Mouse (Mus musculus) neural tube, embryonic 11.5 days (tissue): Measurements from ENCODE around the gene Cnr1. TPM values are rescaled to one million over a fixed set of nuclear protein-coding genes. Genes with fewer than 3 reads are reported as not detected.

Experiments
- ATAC-seq: fragments of 200-750 bp; cut with Nextera tagmentation; 2 replicates; pipeline ENCODE4 v1.8.0; 2017; ENCODE audit warnings: moderate number of reproducible peaks, mild to moderate bottlenecking, moderate TSS enrichment, moderate library complexity; ENCODE audit not compliant: insufficient read depth, low FRiP score, low TSS enrichment
- DNase-seq: peaks from one replicate; pipeline ENCODE4 v3.0.0-alpha.2; 2015; ENCODE audit warnings: low spot score
- H3K27ac ChIP-seq: fragments of 300-500 bp; sonication (generic); 2 replicates; pipeline ENCODE4 v1.5.1; 2014; ENCODE audit warnings: low read depth, mild to moderate bottlenecking, low read length
- H3K27me3 ChIP-seq: fragments of 300-500 bp; sonication (generic); 2 replicates; pipeline ENCODE4 v1.6.1; 2014; ENCODE audit warnings: mild to moderate bottlenecking, low read length, mixed read lengths; ENCODE audit not compliant: control insufficient read depth, insufficient read depth
- H3K36me3 ChIP-seq: fragments of 300-500 bp; sonication (generic); 2 replicates; pipeline ENCODE4 v1.6.1; 2014; ENCODE audit warnings: mild to moderate bottlenecking, low read length, moderate library complexity, mixed read lengths; ENCODE audit not compliant: control insufficient read depth, insufficient read depth
- H3K4me1 ChIP-seq: fragments of 300-500 bp; sonication (generic); 2 replicates; pipeline ENCODE4 v1.6.1; 2014; ENCODE audit warnings: low read length, mixed read lengths; ENCODE audit not compliant: control insufficient read depth, insufficient read depth
- H3K4me2 ChIP-seq: fragments of 300-500 bp; sonication (generic); 2 replicates; pipeline ENCODE4 v1.6.1; 2014; ENCODE audit warnings: low read depth, mild to moderate bottlenecking, moderate library complexity
- H3K4me3 ChIP-seq: fragments of 300-500 bp; sonication (generic); 2 replicates; pipeline ENCODE4 v1.5.1; 2014; ENCODE audit warnings: low read depth, low read length
- H3K9ac ChIP-seq: fragments of 300-500 bp; sonication (generic); 2 replicates; pipeline ENCODE4 v1.6.1; 2014; ENCODE audit warnings: mild to moderate bottlenecking, low read length
- H3K9me3 ChIP-seq: fragments of 300-500 bp; sonication (generic); 2 replicates; pipeline ENCODE4 v1.6.1; 2016; ENCODE audit warnings: low read length; ENCODE audit not compliant: control insufficient read depth
- WGBS: fragments of 180-500 bp; shearing (Covaris S2); extraction: QIAGEN DNeasy Blood & Tissue Kit; methylation state at CpG from one replicate; pipeline ENCODE4 v1.1.7; 2014; 5-methylcytosine and 5-hydroxymethylcytosine counted together
- polyA plus RNA-seq: library from polyadenylated mRNA; unstranded; fragments of >200 nt; fragmentation: Nextera tagmentation; extraction: Ambion mirVana; gene quantifications from 2 replicates; pipeline ENCODE4 v1.2.1, GENCODE M21; 2014

Cnr1 gene
- polyA plus RNA-seq, 1 experiment from 2014 or later = 20.4 TPM

DNA sequence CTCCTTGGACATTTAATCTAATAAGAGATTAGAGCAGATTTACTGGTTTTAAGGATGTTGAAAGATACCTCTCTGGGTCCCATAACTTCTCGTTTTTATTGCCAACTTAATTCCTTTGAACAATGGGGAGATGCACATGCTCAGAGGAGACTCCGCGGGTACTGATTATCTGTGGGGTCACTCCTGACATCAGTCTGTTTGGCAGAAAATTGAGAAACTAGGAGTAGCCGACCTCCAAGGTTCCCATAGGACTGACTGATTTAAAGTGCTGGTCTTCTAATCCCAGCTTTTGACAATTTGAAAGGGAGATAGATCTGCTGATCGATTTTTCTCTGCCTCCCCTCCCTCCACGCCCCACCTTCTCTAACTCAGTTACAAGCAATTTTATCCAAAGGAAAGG lies 1.6 kb downstream of the Cnr1 start:
- DNase-seq = no peak
- Histone ChIP-seq H3K4me1 (0 out of 2 replicates have a peak, but pooled peaks cover 3% of the 10 kb centered on the region), H3K9me3 (no peaks in the 10 kb centered on the region), H3K36me3 (no peaks in the 10 kb centered on the region), H3K27ac (no peak overlapping the region), H3K4me3 (no peak overlapping the region; the same call in 1 of the 2 replicates), H3K9ac (no peak overlapping the region), H3K4me2 (peak overlapping the region; percentile 28; the same call in 1 of the 2 replicates), H3K27me3 (peaks cover 17% of the 10 kb centered on the region)
- 50% methylated on average over 6 of the region's 6 CpGs for WGBS
- no peak for ATAC-seq

GRCm38 (mm10) chr4:33926730-33927263 lies 2.4 kb downstream of the Cnr1 start:
- Histone ChIP-seq H3K36me3 (no peaks in the 10 kb centered on the region), H3K4me3 (peak overlapping the region; percentile 8; the same call in 1 of the 2 replicates), H3K9me3 (no peaks in the 10 kb centered on the region), H3K27ac (no peak overlapping the region), H3K9ac (no peak overlapping the region), H3K27me3 (peaks cover 15% of the 10 kb centered on the region), H3K4me1 (0 out of 2 replicates have a peak, but pooled peaks cover 3% of the 10 kb centered on the region), H3K4me2 (peak overlapping the region; percentile 28)
- DNase-seq (no peak), ATAC-seq (no peak)
- WGBS = 88% methylated on average over 7 of the region's 7 CpGs

DNA sequence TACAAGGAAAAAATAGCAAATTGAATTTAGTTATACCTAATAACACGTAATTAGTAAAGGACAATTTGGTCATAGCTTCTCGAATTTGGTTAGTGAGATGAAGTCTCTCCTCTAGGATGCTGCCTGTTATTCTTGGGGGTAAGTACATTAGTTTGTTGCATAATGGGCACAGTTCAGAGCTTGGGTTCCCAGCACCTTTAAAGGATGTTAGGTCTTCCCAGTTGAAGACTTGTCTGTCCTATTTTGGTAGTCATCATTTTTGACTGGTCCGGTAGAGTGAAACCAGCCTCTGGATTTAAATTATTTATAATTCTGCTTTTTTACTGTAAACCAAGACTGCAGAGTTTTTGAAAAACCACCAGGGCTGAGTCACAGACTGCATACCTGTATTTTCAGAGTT lies 3.3 kb downstream of the Cnr1 start:
- WGBS = 89% methylated on average over 3 of the region's 3 CpGs
- H3K4me1 ChIP-seq = 0 out of 2 replicates have a peak, but pooled peaks cover 3% of the 10 kb centered on the region
- H3K4me2 ChIP-seq = no peak overlapping the region; the same call in 1 of the 2 replicates
- H3K27me3 ChIP-seq = peaks cover 10% of the 10 kb centered on the region
- H3K4me3 ChIP-seq = no peak overlapping the region
- no peak for DNase-seq
- no peaks in the 10 kb centered on the region for H3K9me3 ChIP-seq
- H3K36me3 ChIP-seq = no peaks in the 10 kb centered on the region
- no peak overlapping the region for H3K9ac ChIP-seq
- H3K27ac ChIP-seq = no peak overlapping the region
- ATAC-seq = no peak

DNA sequence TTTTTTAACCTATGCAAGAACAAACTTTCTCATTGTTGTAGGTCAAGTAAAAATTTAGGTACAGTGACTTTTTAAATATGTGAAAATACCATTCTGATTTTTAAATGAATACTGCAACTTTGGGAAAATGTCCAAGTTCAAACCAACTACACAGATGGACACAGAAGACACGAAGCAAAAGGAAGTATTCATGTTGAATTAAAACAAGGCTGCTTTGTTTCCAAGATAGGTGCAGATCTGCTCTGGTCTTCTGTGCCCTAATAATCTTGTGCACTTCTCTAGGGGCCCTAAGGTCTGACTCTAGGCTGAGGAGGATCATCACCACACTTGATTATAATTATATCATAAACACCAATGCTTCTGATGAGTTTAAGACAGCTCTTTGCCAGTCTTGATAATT lies 4.1 kb downstream of the Cnr1 start:
- no peak overlapping the region for H3K9ac ChIP-seq
- no peak overlapping the region for H3K4me3 ChIP-seq
- H3K4me1 ChIP-seq = 0 out of 2 replicates have a peak, but pooled peaks cover 3% of the 10 kb centered on the region
- no peak overlapping the region for H3K4me2 ChIP-seq
- WGBS = 53% methylated on average over 1 of the region's 1 CpGs
- DNase-seq = no peak
- H3K36me3 ChIP-seq = no peaks in the 10 kb centered on the region
- no peaks in the 10 kb centered on the region for H3K9me3 ChIP-seq
- no peak for ATAC-seq
- peaks cover 7% of the 10 kb centered on the region for H3K27me3 ChIP-seq
- no peak overlapping the region for H3K27ac ChIP-seq

DNA sequence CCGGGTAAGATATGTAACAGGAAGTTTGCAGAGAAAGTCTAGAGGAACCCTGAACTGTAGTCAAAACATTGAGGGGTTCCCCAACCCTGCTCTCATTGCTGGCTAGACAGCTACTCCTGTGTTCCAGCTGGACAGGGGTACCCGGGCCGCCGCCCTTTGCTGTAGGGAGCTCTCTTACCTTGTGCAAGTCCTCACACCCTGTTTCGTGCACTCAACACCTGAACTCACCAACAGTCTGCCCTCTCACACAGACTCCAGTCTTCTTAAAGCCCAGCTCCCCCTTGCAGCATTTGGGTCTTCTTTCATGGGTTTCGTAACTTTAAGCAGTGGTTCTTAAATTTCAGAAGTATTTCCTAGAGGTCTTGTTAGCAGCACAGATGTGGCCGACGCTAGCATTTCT lies 7.0 kb downstream of the Cnr1 start:
- no peaks in the 10 kb centered on the region for H3K36me3 ChIP-seq
- ATAC-seq = no peak
- no peak overlapping the region for H3K9ac ChIP-seq
- H3K27me3 ChIP-seq = peaks cover 2% of the 10 kb centered on the region; the same call in 1 of the 2 replicates
- H3K4me1 ChIP-seq = no peaks in the 10 kb centered on the region
- WGBS = 84% methylated on average over 8 of the region's 8 CpGs
- H3K27ac ChIP-seq = no peak overlapping the region
- H3K4me2 ChIP-seq = no peak overlapping the region
- H3K9me3 ChIP-seq = no peaks in the 10 kb centered on the region
- H3K4me3 ChIP-seq = no peak overlapping the region
- no peak for DNase-seq

DNA sequence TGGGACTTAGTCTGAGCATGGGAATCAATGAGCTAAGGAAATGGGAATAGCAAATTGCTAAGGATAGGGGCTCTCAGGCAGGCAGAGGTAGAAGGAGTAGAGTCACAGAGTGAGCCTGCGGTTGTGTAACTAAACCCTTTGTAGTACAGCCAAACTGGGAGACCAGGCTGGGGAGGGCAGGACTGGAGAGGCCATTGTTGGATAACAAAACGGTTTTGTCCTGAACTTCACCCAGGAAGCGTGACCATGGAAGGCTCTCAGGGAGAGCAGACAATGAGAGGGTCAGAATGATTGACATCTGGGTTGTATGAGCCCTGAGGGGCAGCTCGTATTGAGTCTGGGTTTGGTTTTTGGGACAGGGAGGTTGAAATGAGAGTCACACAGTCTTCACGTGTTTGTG lies 17.2 kb downstream of the Cnr1 start:
- Histone ChIP-seq H3K27ac (no peak overlapping the region), H3K4me2 (no peak overlapping the region), H3K27me3 (no peaks in the 10 kb centered on the region), H3K4me1 (no peaks in the 10 kb centered on the region), H3K36me3 (no peaks in the 10 kb centered on the region), H3K4me3 (no peak overlapping the region), H3K9me3 (no peaks in the 10 kb centered on the region), H3K9ac (no peak overlapping the region)
- ATAC-seq = no peak
- WGBS = 46% methylated on average over 5 of the region's 5 CpGs
- DNase-seq = no peak

DNA sequence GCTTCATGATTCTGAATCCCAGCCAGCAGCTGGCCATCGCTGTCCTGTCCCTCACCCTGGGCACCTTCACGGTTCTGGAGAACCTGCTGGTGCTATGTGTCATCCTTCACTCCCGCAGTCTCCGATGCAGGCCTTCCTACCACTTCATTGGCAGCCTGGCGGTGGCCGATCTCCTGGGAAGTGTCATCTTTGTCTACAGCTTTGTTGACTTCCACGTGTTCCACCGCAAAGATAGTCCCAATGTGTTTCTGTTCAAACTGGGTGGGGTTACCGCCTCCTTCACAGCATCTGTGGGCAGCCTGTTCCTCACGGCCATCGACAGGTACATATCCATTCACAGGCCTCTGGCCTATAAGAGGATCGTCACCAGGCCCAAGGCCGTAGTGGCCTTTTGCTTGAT lies 19.5 kb downstream of the Cnr1 start:
- no peaks in the 10 kb centered on the region for H3K27me3 ChIP-seq
- no peak overlapping the region for H3K4me3 ChIP-seq
- no peaks in the 10 kb centered on the region for H3K9me3 ChIP-seq
- no peaks in the 10 kb centered on the region for H3K4me1 ChIP-seq
- no peak for DNase-seq
- H3K9ac ChIP-seq = no peak overlapping the region
- H3K4me2 ChIP-seq = no peak overlapping the region
- no peak for ATAC-seq
- H3K36me3 ChIP-seq = no peaks in the 10 kb centered on the region
- 96% methylated on average over 13 of the region's 13 CpGs for WGBS
- H3K27ac ChIP-seq = no peak overlapping the region

DNA sequence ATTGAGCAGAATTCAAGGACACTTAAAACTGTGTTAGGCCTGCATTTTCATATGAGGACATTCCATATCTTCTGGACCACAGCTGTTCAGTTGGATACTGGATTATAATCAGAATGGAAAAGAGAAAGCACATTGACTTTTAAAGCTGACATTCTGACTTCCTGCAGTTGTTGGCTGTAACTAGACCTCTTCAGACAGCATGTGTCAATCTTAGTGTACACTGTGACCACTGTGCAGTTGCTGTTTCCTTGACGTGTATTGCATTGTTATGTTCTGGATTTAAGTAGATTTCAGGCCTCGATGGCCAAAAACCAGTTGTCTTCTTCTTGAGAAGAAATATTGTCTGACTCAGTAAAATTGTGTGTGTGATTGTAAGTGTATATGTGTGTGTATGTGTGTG lies 21.3 kb downstream of the Cnr1 start:
- no peaks in the 10 kb centered on the region for H3K27me3 ChIP-seq
- no peaks in the 10 kb centered on the region for H3K9me3 ChIP-seq
- H3K9ac ChIP-seq = no peak overlapping the region
- no peak overlapping the region for H3K4me3 ChIP-seq
- H3K27ac ChIP-seq = no peak overlapping the region
- ATAC-seq = no peak
- H3K4me1 ChIP-seq = no peaks in the 10 kb centered on the region
- no peak overlapping the region for H3K4me2 ChIP-seq
- 96% methylated on average over 2 of the region's 2 CpGs for WGBS
- no peak for DNase-seq
- no peaks in the 10 kb centered on the region for H3K36me3 ChIP-seq

DNA sequence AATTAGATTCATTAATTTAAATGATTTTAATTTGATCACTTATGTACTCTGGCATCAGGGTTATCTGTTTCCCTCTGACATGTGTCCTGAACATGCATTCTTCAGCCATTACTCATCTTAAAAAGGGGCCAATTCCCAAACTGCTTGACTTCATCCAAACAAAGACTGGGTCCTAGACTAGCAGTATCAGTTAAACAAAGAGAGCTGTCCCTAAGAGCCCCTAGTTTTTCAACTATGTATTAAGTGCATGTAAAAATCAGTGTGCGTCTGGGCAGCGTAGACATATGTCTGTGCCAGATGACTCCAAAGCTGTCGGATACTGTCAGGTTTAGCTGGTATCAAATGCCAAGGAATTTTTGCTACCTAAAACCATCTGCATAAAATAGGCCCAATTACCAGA lies 23.2 kb downstream of the Cnr1 start:
- DNase-seq (no peak), ATAC-seq (no peak)
- 81% methylated on average over 3 of the region's 3 CpGs for WGBS

More for the DNA sequence above, 23.2 kb downstream of the Cnr1 start:
- Histone ChIP-seq H3K9me3 (no peaks in the 10 kb centered on the region), H3K4me2 (no peak overlapping the region), H3K27ac (no peak overlapping the region), H3K36me3 (no peaks in the 10 kb centered on the region), H3K9ac (no peak overlapping the region), H3K27me3 (no peaks in the 10 kb centered on the region), H3K4me3 (no peak overlapping the region), H3K4me1 (no peaks in the 10 kb centered on the region)
